Mouse (Mus musculus) fat pad, adult 2 months (tissue): ENCODE results near the gene Gm14085.
"Not testable (repeated sequence)": the region's sequence is repeated elsewhere in the genome, so short reads cannot be mapped to it uniquely, and the experiment has no call there.

ENCODE experiments used
- DNase-seq: peaks from one replicate; pipeline ENCODE4 v3.0.0-alpha.2; 2011; ENCODE audit warnings: low read depth, low spot score; ENCODE audit errors: extremely low read depth

Gm14085 gene

GRCm38 (mm10) chr2:122484641-122485040 is at the start of gene Gm14085:
Gene Gm14085 (plus strand): TSS chr2:122484941.
- DNase-seq: no peak

GRCm38 (mm10) chr2:122438706-122439482 is 45.8 kb upstream of the Gm14085 start:
- not testable (repeated sequence) for DNase-seq

GRCm38 (mm10) chr2:122440521-122440920 is 44.2 kb upstream of the Gm14085 start:
- DNase-seq: not testable (repeated sequence)

- DNase-seq: no peak
Observed at GRCm38 (mm10) chr2:122441000-122441933, 43.5 kb upstream of the Gm14085 start.

- DNase-seq: no peak
Observed at GRCm38 (mm10) chr2:122450351-122450750, 34.4 kb upstream of the Gm14085 start.

GRCm38 (mm10) chr2:122452426-122452825 is 32.3 kb upstream of the Gm14085 start:
- DNase-seq: no peak

- no peak for DNase-seq
Observed at GRCm38 (mm10) chr2:122466901-122467300, 17.8 kb upstream of the Gm14085 start.

GRCm38 (mm10) chr2:122467351-122468013 is 17.3 kb upstream of the Gm14085 start:
- no peak for DNase-seq

- no peak for DNase-seq
Observed at GRCm38 (mm10) chr2:122469221-122469620, 15.5 kb upstream of the Gm14085 start.

GRCm38 (mm10) chr2:122476585-122476984 is 8.2 kb upstream of the Gm14085 start:
- DNase-seq: no peak

GRCm38 (mm10) chr2:122483787-122484186 is 954 bp upstream of the Gm14085 start:
- not testable (repeated sequence) for DNase-seq

- DNase-seq: not testable (repeated sequence)
Observed at GRCm38 (mm10) chr2:122485654-122486053, 913 bp downstream of the Gm14085 start.

GRCm38 (mm10) chr2:122486122-122486521 is 1.4 kb downstream of the Gm14085 start:
- DNase-seq: not testable (repeated sequence)

- no peak for DNase-seq
Observed at GRCm38 (mm10) chr2:122486674-122487073, 1.9 kb downstream of the Gm14085 start.

- not testable (repeated sequence) for DNase-seq
Observed at GRCm38 (mm10) chr2:122529696-122530095, 45.0 kb downstream of the Gm14085 start.

- DNase-seq: no peak
Observed at GRCm38 (mm10) chr2:122531290-122531689, 46.5 kb downstream of the Gm14085 start.

GRCm38 (mm10) chr2:122531726-122532125 is 47.0 kb downstream of the Gm14085 start:
- DNase-seq: no peak

GRCm38 (mm10) chr2:122532136-122532801 is 47.5 kb downstream of the Gm14085 start:
- DNase-seq: no peak

GRCm38 (mm10) chr2:122532802-122533186 is 48.1 kb downstream of the Gm14085 start:
- no peak for DNase-seq

- DNase-seq: peak; percentile 10
Observed at GRCm38 (mm10) chr2:122533378-122533777, 48.6 kb downstream of the Gm14085 start.

GRCm38 (mm10) chr2:122534671-122535070 is 49.9 kb downstream of the Gm14085 start:
- no peak for DNase-seq
